In the genomic region with DNA sequence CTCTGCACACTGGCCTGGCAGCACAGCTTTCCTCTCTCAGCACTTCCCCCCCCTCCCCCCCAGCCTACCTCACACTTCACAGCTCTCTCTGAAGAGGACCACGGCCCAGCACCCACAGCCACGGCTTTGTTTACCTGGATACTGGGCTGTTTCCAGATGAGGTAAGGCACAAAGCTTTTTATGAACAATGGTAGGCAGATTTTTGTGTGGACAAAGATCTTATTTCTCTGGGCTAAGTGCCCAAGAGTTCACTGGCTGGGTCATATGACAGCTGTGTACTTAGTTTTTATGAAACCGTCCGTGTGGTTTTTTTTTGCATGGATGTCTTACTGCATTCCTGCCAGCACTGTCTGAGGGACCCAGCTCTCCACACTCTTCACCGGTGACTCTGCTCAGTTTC, we compare ENCODE assay signal across 10 mouse cellular contexts.
DNase-seq lines count a peak whose midpoint lies in the region; ATAC-seq and TF ChIP-seq lines count a peak whose summit lies in the region.
"Had no signal": no experiment of that assay in that cellular context is flagged by ENCODE, and none has a peak within 500 bp of the region (broad histone marks: within the 10 kb centered on the region; RNA-seq: fewer than 3 reads in every experiment).

No protein-coding gene starts in this region.

- H3K36me3 ChIP-seq in liver, adult 2 months (ENCODE audit: control insufficient read depth, insufficient read depth, low read length): no peaks in the 10 kb centered on the region
- no peaks in the 10 kb centered on the region for H3K36me3 ChIP-seq in liver, embryonic 11.5 days (ENCODE audit: control insufficient read depth, insufficient read depth, low read length)
- no peaks in the 10 kb centered on the region for H3K36me3 ChIP-seq in intestine, embryonic 14.5 days (ENCODE audit: control insufficient read depth, insufficient read depth, low read length)
- no peaks in the 10 kb centered on the region for H3K36me3 ChIP-seq in limb, embryonic 13.5 days
- H3K36me3 ChIP-seq in stomach, embryonic 15.5 days: no peaks in the 10 kb centered on the region

- no peak for ATAC-seq in liver, embryonic 11.5 days (replicated peaks; ENCODE audit: low FRiP score)
- no peak; the same call in 1 of the 2 replicates for ATAC-seq in intestine, embryonic 14.5 days (replicated peaks; ENCODE audit: low FRiP score, low TSS enrichment, low read depth)
- peak; percentile 50 for ATAC-seq in limb, embryonic 13.5 days (ENCODE audit: low FRiP score, low read depth)
- peak; percentile 51; the same call in 1 of the 2 replicates for ATAC-seq in stomach, embryonic 15.5 days (ENCODE audit: insufficient read depth, low FRiP score, low read depth)

- H3K9ac ChIP-seq in liver, adult 2 months (ENCODE audit: low read depth, low read length): no peak overlapping the region
- no peak overlapping the region for H3K9ac ChIP-seq in liver, embryonic 11.5 days (ENCODE audit: low read depth, low read length)
- H3K9ac ChIP-seq in intestine, embryonic 14.5 days (ENCODE audit: low read length): no peak overlapping the region
- no peak overlapping the region for H3K9ac ChIP-seq in limb, embryonic 13.5 days
- no peak overlapping the region for H3K9ac ChIP-seq in stomach, embryonic 15.5 days

- TF ChIP-seq POLR2A in liver, adult 2 months (IDR thresholded peaks at IDR 0.05; ENCODE audit: extremely low read depth, insufficient read depth, low read length): no peak

- no peak overlapping the region for H3K4me3 ChIP-seq in liver, adult 2 months (ENCODE audit: insufficient read depth, low read depth, low read length)
- no peak overlapping the region for H3K4me3 ChIP-seq in liver, embryonic 11.5 days (ENCODE audit: low read depth, low read length)
- no peak overlapping the region for H3K4me3 ChIP-seq in intestine, embryonic 14.5 days (ENCODE audit: low read depth, low read length)
- no peak overlapping the region for H3K4me3 ChIP-seq in limb, embryonic 13.5 days
- no peak overlapping the region for H3K4me3 ChIP-seq in stomach, embryonic 15.5 days (replicated peaks)
- H3K4me3 ChIP-seq: megakaryocyte, embryonic 14.5 days had no signal

- 19% methylated on average over 5 of the region's 5 CpGs for WGBS in liver, adult 2 months
- 70% methylated on average over 5 of the region's 5 CpGs for WGBS in liver, embryonic 11.5 days
- WGBS in intestine, embryonic 14.5 days: 19% methylated on average over 5 of the region's 5 CpGs
- WGBS in limb, embryonic 13.5 days: 34% methylated on average over 5 of the region's 5 CpGs
- WGBS in stomach, embryonic 15.5 days: 9% methylated on average over 5 of the region's 5 CpGs

- H3K79me2 ChIP-seq in liver, adult 2 months (ENCODE audit: control insufficient read depth, insufficient read depth, low read length): no peaks in the 10 kb centered on the region

- H3K4me1 ChIP-seq in liver, adult 2 months (ENCODE audit: control insufficient read depth, insufficient read depth, low read length): peaks cover 2% of the 10 kb centered on the region; the same call in 1 of the 2 replicates
- H3K4me1 ChIP-seq in liver, embryonic 11.5 days (replicated peaks; ENCODE audit: control insufficient read depth, insufficient read depth, low read length): peaks cover 7% of the 10 kb centered on the region; the same call in 1 of the 2 replicates
- H3K4me1 ChIP-seq in intestine, embryonic 14.5 days (replicated peaks; ENCODE audit: control insufficient read depth, insufficient read depth, low read length): peaks cover 25% of the 10 kb centered on the region
- H3K4me1 ChIP-seq in limb, embryonic 13.5 days: peaks cover 34% of the 10 kb centered on the region
- H3K4me1 ChIP-seq in stomach, embryonic 15.5 days: peaks cover 31% of the 10 kb centered on the region

- no peaks in the 10 kb centered on the region for H3K27me3 ChIP-seq in liver, adult 2 months (ENCODE audit: control insufficient read depth, insufficient read depth, low read length)
- no peaks in the 10 kb centered on the region for H3K27me3 ChIP-seq in liver, embryonic 11.5 days (replicated peaks; ENCODE audit: control insufficient read depth, insufficient read depth, low read length)
- H3K27me3 ChIP-seq in intestine, embryonic 14.5 days (replicated peaks; ENCODE audit: control insufficient read depth, insufficient read depth, low read length): no peaks in the 10 kb centered on the region
- no peaks in the 10 kb centered on the region for H3K27me3 ChIP-seq in limb, embryonic 13.5 days
- no peaks in the 10 kb centered on the region for H3K27me3 ChIP-seq in stomach, embryonic 15.5 days (replicated peaks)

- no peak for TF ChIP-seq CTCF in liver, adult 2 months (IDR thresholded peaks at IDR 0.05; ENCODE audit: low read depth, low read length)

- no peaks in the 10 kb centered on the region for H3K9me3 ChIP-seq in liver, embryonic 11.5 days (ENCODE audit: control insufficient read depth, low read length)
- peaks cover 3% of the 10 kb centered on the region; the same call in 1 of the 2 replicates for H3K9me3 ChIP-seq in intestine, embryonic 14.5 days (ENCODE audit: control insufficient read depth, low read length)
- no peaks in the 10 kb centered on the region for H3K9me3 ChIP-seq in limb, embryonic 13.5 days
- no peaks in the 10 kb centered on the region for H3K9me3 ChIP-seq in stomach, embryonic 15.5 days

- H3K4me2 ChIP-seq in liver, embryonic 11.5 days: no peak overlapping the region
- H3K4me2 ChIP-seq in intestine, embryonic 14.5 days (ENCODE audit: low read length): 0 out of 2 replicates have a peak overlapping the region, but pooled peaks have one; percentile 18
- no peak overlapping the region for H3K4me2 ChIP-seq in limb, embryonic 13.5 days (replicated peaks)
- H3K4me2 ChIP-seq in stomach, embryonic 15.5 days: peak overlapping the region; percentile 7

- H3K27ac ChIP-seq in liver, adult 2 months (replicated peaks; ENCODE audit: insufficient read depth, low read depth, low read length): no peak overlapping the region
- H3K27ac ChIP-seq in liver, embryonic 11.5 days (ENCODE audit: low read depth, low read length): no peak overlapping the region
- H3K27ac ChIP-seq in intestine, embryonic 14.5 days (ENCODE audit: low read depth): peak overlapping the region; percentile 59
- H3K27ac ChIP-seq in limb, embryonic 13.5 days: 0 out of 2 replicates have a peak overlapping the region, but pooled peaks have one; percentile 44
- H3K27ac ChIP-seq in stomach, embryonic 15.5 days: peak overlapping the region; percentile 77

- DNase-seq in liver, adult 2 months (ENCODE audit: extremely low read depth, low read depth, low spot score): peak; percentile 65
- no peak for DNase-seq in liver, embryonic 11.5 days (ENCODE audit: low spot score)
- DNase-seq in intestine, embryonic 14.5 days (ENCODE audit: low spot score): no peak
- no peak for DNase-seq in embryo, embryonic 11 days
- no peak for DNase-seq in natural killer cell, adult 2 months (ENCODE audit: low spot score in 2 of 2)
- DNase-seq: adrenal gland, postnatal 25 days; gastrocnemius, postnatal 36 days had no signal

Comparison
In these comparisons a context has a peak if more than half of its experiments do, and no peak if none do; other contexts are left out.
1. H3K27ac ChIP-seq: peak in intestine, embryonic 14.5 days (single experiment), limb, embryonic 13.5 days (single experiment) and stomach, embryonic 15.5 days (single experiment); none in liver, adult 2 months (single experiment) and liver, embryonic 11.5 days (single experiment).
2. ATAC-seq: peak in limb, embryonic 13.5 days (single experiment) and stomach, embryonic 15.5 days (single experiment); none in liver, embryonic 11.5 days (single experiment) and intestine, embryonic 14.5 days (single experiment).
3. H3K4me2 ChIP-seq: peak in intestine, embryonic 14.5 days (single experiment) and stomach, embryonic 15.5 days (single experiment); none in liver, embryonic 11.5 days (single experiment) and limb, embryonic 13.5 days (single experiment).